Mouse (Mus musculus) midbrain, postnatal 0 days (tissue): Measurements from ENCODE around the gene Dao. TPM values are rescaled to one million over a fixed set of nuclear protein-coding genes. Genes with fewer than 3 reads are reported as not detected.

Experiments used
- ATAC-seq: fragments of 200-750 bp; cut with Nextera tagmentation; 2 replicates; pipeline ENCODE4 v1.8.0; 2017; ENCODE audit warnings: moderate number of reproducible peaks, mild to moderate bottlenecking, moderate TSS enrichment, moderate library complexity; ENCODE audit not compliant: low FRiP score
- DNase-seq: peaks from one replicate; pipeline ENCODE4 v3.0.0-alpha.2; 2015; ENCODE audit warnings: low spot score
- H3K27ac ChIP-seq: fragments of 300-500 bp; sonication (generic); 2 replicates; pipeline ENCODE4 v1.5.1; 2014; ENCODE audit warnings: low read depth, mild to moderate bottlenecking, low read length, mixed read lengths
- H3K27me3 ChIP-seq: fragments of 300-500 bp; sonication (generic); 2 replicates; pipeline ENCODE4 v1.6.1; 2014; ENCODE audit warnings: low read length, control low read depth, mixed read lengths; ENCODE audit not compliant: insufficient read depth
- H3K36me3 ChIP-seq: fragments of 300-500 bp; sonication (generic); 2 replicates; pipeline ENCODE4 v1.6.1; 2014; ENCODE audit warnings: low read length, control low read depth, mixed read lengths; ENCODE audit not compliant: insufficient read depth
- H3K4me1 ChIP-seq: fragments of 300-500 bp; sonication (generic); 2 replicates; pipeline ENCODE4 v1.6.1; 2014; ENCODE audit warnings: mild to moderate bottlenecking, control low read depth, antibody characterized with exemption, low read length, mixed read lengths; ENCODE audit not compliant: insufficient read depth
- H3K4me2 ChIP-seq: fragments of 300-500 bp; sonication (generic); 2 replicates; pipeline ENCODE4 v1.6.1; 2014; ENCODE audit warnings: low read depth, mild to moderate bottlenecking, low read length, mixed read lengths; ENCODE audit not compliant: poor library complexity, severe bottlenecking
- H3K4me3 ChIP-seq: fragments of 300-500 bp; sonication (generic); 2 replicates; pipeline ENCODE4 v1.5.1; 2014; ENCODE audit warnings: low read depth, mild to moderate bottlenecking, low read length, moderate library complexity
- H3K9ac ChIP-seq: fragments of 300-500 bp; sonication (generic); replicated peaks from 2 replicates; pipeline ENCODE4 v1.6.1; 2014; ENCODE audit warnings: mild to moderate bottlenecking, low read length, moderate library complexity, mixed read lengths; ENCODE audit not compliant: poor library complexity, severe bottlenecking
- H3K9me3 ChIP-seq: fragments of 300-500 bp; sonication (generic); 2 replicates; pipeline ENCODE4 v1.6.1; 2016; ENCODE audit warnings: low read length, control low read depth
- CTCF ChIP-seq: IDR thresholded peaks from 2 replicates; pipeline ENCODE4 v1.5.1; 2016; ENCODE audit warnings: antibody characterized with exemption, mild to moderate bottlenecking
- WGBS: fragments of 180-500 bp; shearing (Covaris S2); extraction: QIAGEN DNeasy Blood & Tissue Kit; methylation state at CpG from one replicate; pipeline ENCODE4 v1.1.7; 2014; 5-methylcytosine and 5-hydroxymethylcytosine counted together
- polyA plus RNA-seq: library from polyadenylated mRNA; unstranded; fragments of >200 nt; fragmentation: Nextera tagmentation; extraction: Ambion mirVana; gene quantifications from 2 replicates; pipeline ENCODE4 v1.2.1, GENCODE M21; 2015
- total RNA-seq: library from RNA; depleted of rRNA; stranded (reverse); fragments of >200 nt; gene quantifications from 2 replicates; pipeline ENCODE4 v1.2.3, GENCODE M21; 2014

Gene Dao
- total and polyA plus RNA-seq, 2 experiments from 2014 or later: not detected

DNA sequence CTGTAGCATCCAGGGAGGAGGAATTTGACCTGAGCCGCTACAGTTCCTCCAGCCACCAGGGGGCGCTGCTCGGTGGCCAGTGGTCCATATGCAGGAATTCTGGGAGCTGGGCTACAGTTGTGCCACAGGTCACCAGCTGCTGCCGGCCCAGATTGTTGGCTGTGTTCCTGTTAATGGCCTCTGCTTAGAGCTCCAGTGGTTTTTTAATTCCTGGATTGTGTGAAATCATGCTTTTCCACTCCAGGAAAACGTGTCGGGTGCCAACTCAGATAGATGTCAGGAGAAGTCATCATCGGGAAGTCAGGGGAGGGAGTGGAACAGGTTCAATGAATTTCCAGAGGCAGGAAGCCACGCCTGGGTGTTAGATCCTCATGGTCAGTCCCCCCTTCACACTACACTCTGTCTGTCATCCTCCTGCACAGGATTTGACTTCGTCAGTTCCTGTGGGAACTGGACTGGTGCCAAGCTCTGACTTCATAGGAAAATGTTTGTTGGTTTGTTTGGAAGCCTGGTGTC lies 48.8 kb downstream of the Dao start:
- H3K9me3 ChIP-seq: no peaks in the 10 kb centered on the region
- H3K27me3 ChIP-seq: no peaks in the 10 kb centered on the region
- TF ChIP-seq CTCF: peak; percentile 91
- WGBS: 30% methylated on average over 9 of the region's 9 CpGs
- H3K9ac ChIP-seq: no peak overlapping the region
- H3K36me3 ChIP-seq: peaks cover 34% of the 10 kb centered on the region
- no peak overlapping the region; the same call in 1 of the 2 replicates for H3K4me2 ChIP-seq
- peak overlapping the region; percentile 47; the same call in 1 of the 2 replicates for H3K27ac ChIP-seq
- H3K4me3 ChIP-seq: no peak overlapping the region
- ATAC-seq: peak; percentile 41; the same call in 1 of the 2 replicates
- no peaks in the 10 kb centered on the region for H3K4me1 ChIP-seq
- peak; percentile 73 for DNase-seq

DNA sequence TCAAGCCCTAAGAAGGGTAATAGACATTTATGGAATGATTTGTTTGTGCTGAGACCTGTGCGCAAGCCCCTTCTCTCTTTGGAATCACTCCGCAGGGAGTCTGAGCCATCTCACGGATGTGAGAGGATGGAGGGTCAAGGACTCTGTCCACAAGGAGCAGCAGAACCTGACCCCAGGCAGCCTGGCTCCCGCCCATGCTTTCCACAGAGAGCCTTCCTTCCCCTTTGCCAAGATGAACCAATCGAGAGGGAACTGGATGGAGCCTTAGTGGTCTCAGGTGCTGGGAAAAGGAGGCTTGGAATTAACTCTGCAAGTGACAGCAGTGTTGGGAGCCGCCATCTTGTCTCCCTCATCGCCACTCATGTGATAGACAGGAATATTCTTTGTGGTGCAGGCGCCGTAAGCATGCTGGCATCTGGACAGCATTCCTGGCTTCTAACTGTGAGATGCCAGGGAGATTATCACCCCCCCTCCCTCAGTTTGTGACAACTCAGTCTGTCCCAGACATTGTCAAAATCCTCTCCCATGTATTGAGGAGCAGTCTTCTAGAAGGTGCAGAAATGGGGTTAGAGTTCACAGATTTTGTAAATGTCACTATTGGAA lies 53.7 kb downstream of the Dao start:
- peaks cover 33% of the 10 kb centered on the region for H3K36me3 ChIP-seq
- no peak for DNase-seq
- ATAC-seq: no peak
- no peaks in the 10 kb centered on the region for H3K27me3 ChIP-seq
- WGBS: 74% methylated on average over 9 of the region's 9 CpGs
- no peak for TF ChIP-seq CTCF
- H3K9ac ChIP-seq: no peak overlapping the region
- H3K9me3 ChIP-seq: no peaks in the 10 kb centered on the region
- H3K27ac ChIP-seq: no peak overlapping the region
- H3K4me1 ChIP-seq: no peaks in the 10 kb centered on the region
- no peak overlapping the region for H3K4me3 ChIP-seq
- H3K4me2 ChIP-seq: no peak overlapping the region

DNA sequence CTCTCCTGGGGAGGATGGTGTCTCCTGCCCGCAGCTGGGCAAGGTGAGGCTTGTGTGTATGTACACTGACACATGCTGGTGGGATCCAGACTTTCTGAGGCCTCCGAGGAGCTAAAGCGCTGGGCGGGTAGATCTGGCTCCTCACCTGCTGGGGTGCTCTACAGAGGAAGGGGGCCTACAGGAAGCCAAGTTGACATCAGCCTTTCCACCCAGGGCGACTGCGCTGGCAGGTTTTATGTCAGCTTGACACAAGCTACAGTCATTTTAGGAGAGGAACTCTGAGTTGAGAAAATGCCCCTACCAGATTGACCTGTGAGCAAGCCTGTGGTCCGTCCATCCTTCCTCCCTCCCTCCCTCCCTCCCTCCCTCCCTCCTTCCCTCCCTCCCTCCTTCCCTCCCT lies 58.2 kb downstream of the Dao start:
- Histone ChIP-seq H3K9me3 (no peaks in the 10 kb centered on the region), H3K27ac (no peak overlapping the region), H3K4me3 (no peak overlapping the region), H3K27me3 (no peaks in the 10 kb centered on the region), H3K4me2 (no peak overlapping the region), H3K4me1 (no peaks in the 10 kb centered on the region), H3K9ac (no peak overlapping the region), H3K36me3 (peaks cover 31% of the 10 kb centered on the region)
- 54% methylated on average over 7 of the region's 7 CpGs for WGBS
- ATAC-seq (no peak), DNase-seq (no peak)
- TF ChIP-seq CTCF: no peak

DNA sequence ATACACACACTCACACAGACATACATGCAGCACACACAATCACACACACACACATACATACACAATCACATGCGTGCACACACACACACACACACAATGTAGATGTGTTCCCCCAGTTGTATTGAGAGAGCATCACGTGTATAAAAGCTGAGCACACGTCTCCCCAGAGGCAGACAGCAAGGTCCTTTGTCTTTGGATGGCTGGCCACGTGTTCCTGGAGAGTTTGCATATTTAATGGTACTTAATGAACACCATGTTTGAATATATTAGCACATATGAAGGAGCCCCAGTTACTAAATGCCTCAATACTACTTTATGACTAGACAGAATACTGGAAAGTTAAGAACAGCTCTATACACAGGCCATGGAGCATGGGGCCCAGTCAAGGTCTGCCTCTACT lies 60.5 kb downstream of the Dao start:
- TF ChIP-seq CTCF: no peak
- Histone ChIP-seq H3K36me3 (peaks cover 21% of the 10 kb centered on the region), H3K4me1 (no peaks in the 10 kb centered on the region), H3K27me3 (no peaks in the 10 kb centered on the region), H3K4me3 (no peak overlapping the region), H3K9me3 (no peaks in the 10 kb centered on the region), H3K9ac (no peak overlapping the region), H3K4me2 (no peak overlapping the region), H3K27ac (no peak overlapping the region)
- ATAC-seq (no peak), DNase-seq (no peak)
- WGBS: 55% methylated on average over 4 of the region's 4 CpGs

DNA sequence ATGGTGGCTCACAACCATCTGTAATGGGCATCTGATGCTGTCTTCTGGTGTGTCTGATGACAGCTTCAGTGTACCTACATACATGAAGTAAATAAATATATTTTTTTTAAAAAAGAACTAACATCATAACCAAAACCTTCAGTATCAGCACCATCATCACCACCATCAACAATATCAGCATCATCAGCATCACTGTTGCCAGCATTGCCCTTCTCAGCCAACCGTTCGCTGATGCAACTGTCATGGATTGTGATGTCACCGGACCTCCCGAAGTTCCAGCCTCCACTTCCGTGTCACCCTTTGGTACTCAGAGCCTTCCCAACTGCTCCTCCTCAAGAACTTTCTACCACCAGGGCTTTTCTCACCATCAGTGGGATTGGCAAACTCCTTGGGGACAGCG lies 61.7 kb downstream of the Dao start, which contains the start of gene Usp30:
Gene Usp30 (plus strand): TSS at position 301 of the 400 bp plus-strand sequence.
- 90% methylated on average over 6 of the region's 6 CpGs for whole genome bisulfite sequencing
- DNase-seq (no peak), ATAC-seq (no peak)
- Histone ChIP-seq H3K4me1 (no peaks in the 10 kb centered on the region), H3K4me3 (no peak within 1 kb of the TSS), H3K27me3 (no peaks in the 10 kb centered on the region), H3K36me3 (peaks cover 21% of the 10 kb centered on the region), H3K27ac (no peak within 1 kb of the TSS), H3K4me2 (no peak within 1 kb of the TSS), H3K9me3 (no peaks in the 10 kb centered on the region), H3K9ac (no peak within 1 kb of the TSS)
- no peak for TF ChIP-seq CTCF

DNA sequence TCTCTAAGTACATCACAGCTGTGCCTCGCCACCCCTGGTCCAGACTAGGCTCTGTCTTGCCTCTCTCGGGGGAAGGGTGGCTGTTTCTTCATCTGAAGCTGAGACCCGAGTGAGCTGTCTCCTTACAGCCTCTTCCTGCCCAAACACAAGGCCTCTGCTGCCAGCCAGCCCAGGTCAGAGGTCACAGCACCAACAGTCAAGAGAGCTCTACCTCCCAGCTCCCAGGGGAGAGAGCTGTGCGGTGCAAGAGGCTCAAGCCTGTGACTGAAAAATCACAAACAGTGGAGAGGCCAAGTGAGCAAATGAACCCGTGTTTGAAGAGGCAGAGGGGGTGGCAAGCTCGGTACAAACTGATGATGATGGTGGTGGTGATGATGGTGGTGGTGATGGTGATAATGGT lies 63.1 kb downstream of the Dao start:
- WGBS: 54% methylated on average over 6 of the region's 6 CpGs
- Histone ChIP-seq H3K4me3 (no peak overlapping the region), H3K4me2 (no peak overlapping the region), H3K27me3 (no peaks in the 10 kb centered on the region), H3K27ac (no peak overlapping the region), H3K36me3 (peaks cover 19% of the 10 kb centered on the region), H3K9me3 (no peaks in the 10 kb centered on the region), H3K4me1 (no peaks in the 10 kb centered on the region), H3K9ac (no peak overlapping the region)
- no peak for ATAC-seq
- no peak for TF ChIP-seq CTCF
- DNase-seq: no peak
